Mouse (Mus musculus) spleen, adult 2 months (tissue): ENCODE data around the gene Rrm2. TPM values are rescaled to one million over a fixed set of nuclear protein-coding genes. Genes with fewer than 3 reads are reported as not detected.
A peak's percentile ranks its signal among the peaks of the same experiment; 100 is the strongest.

Experiments used
- DNase-seq, 2 experiments: peaks; one replicate each; pipeline versions ENCODE4 v3.0.0 to v3.0.0-alpha.2; 2012 to 2021; ENCODE audit warnings: low spot score in 2 of 2, low read depth in 1 of 2
- H3K27ac ChIP-seq: fragments of 200-500 bp; 2 replicates; pipeline ENCODE4 v1.5.1; 2012; ENCODE audit warnings: low read length, inconsistent platforms; ENCODE audit not compliant: insufficient read depth
- H3K27me3 ChIP-seq: fragments of 200-500 bp; 2 replicates; pipeline ENCODE4 v1.6.1; 2012; ENCODE audit warnings: mild to moderate bottlenecking, moderate library complexity, low read length, inconsistent platforms; ENCODE audit not compliant: control insufficient read depth, insufficient read depth
- H3K36me3 ChIP-seq: fragments of 200-500 bp; 2 replicates; pipeline ENCODE4 v1.6.1; 2012; ENCODE audit warnings: mild to moderate bottlenecking, low read length, inconsistent platforms; ENCODE audit not compliant: control insufficient read depth, insufficient read depth
- H3K4me1 ChIP-seq: fragments of 200-500 bp; 2 replicates; pipeline ENCODE4 v1.6.1; 2011; ENCODE audit warnings: inconsistent platforms; ENCODE audit not compliant: control insufficient read depth, insufficient read depth, insufficient read length
- H3K4me3 ChIP-seq: fragments of 200-500 bp; 2 replicates; pipeline ENCODE4 v1.5.1; 2011; ENCODE audit warnings: mild to moderate bottlenecking, inconsistent platforms; ENCODE audit not compliant: insufficient read depth, insufficient read length; ENCODE audit errors: extremely low read depth
- CTCF ChIP-seq: fragments of 200-500 bp; IDR thresholded peaks from 2 replicates; pipeline ENCODE4 v1.5.1; 2011; ENCODE audit warnings: mild to moderate bottlenecking, inconsistent platforms; ENCODE audit not compliant: insufficient read depth, insufficient read length, insufficient replicate concordance; ENCODE audit errors: extremely low read depth
- POLR2A ChIP-seq: fragments of 200-500 bp; IDR thresholded peaks from 2 replicates; pipeline ENCODE4 v1.6.1; 2011; ENCODE audit warnings: low read depth, low read length, inconsistent platforms
- WGBS: fragments of 180-500 bp; shearing (Covaris S2); methylation state at CpG from one replicate; pipeline ENCODE4 v1.1.7; 2018; 5-methylcytosine and 5-hydroxymethylcytosine counted together
- polyA plus RNA-seq: library from polyadenylated mRNA; depleted of rRNA; stranded (reverse); fragments of >200 nt; gene quantifications from 2 replicates; pipeline ENCODE4 v1.2.3, GENCODE M21; 2012

Rrm2 gene
- polyA plus RNA-seq, 1 experiment = 12.7 TPM

GRCm38 (mm10) chr12:24703013-24703412 is 5.0 kb upstream of the Rrm2 start:
- Histone ChIP-seq H3K4me3 (no peak overlapping the region), H3K4me1 (peaks cover 5% of the 10 kb centered on the region; the same call in 1 of the 2 replicates), H3K27me3 (0 out of 2 replicates have a peak, but pooled peaks cover 2% of the 10 kb centered on the region), H3K36me3 (no peaks in the 10 kb centered on the region), H3K27ac (no peak overlapping the region)
- 88% methylated on average over 3 of the region's 3 CpGs for WGBS
- DNase-seq = no peak
- TF ChIP-seq POLR2A = no peak
- no peak for TF ChIP-seq CTCF

DNA sequence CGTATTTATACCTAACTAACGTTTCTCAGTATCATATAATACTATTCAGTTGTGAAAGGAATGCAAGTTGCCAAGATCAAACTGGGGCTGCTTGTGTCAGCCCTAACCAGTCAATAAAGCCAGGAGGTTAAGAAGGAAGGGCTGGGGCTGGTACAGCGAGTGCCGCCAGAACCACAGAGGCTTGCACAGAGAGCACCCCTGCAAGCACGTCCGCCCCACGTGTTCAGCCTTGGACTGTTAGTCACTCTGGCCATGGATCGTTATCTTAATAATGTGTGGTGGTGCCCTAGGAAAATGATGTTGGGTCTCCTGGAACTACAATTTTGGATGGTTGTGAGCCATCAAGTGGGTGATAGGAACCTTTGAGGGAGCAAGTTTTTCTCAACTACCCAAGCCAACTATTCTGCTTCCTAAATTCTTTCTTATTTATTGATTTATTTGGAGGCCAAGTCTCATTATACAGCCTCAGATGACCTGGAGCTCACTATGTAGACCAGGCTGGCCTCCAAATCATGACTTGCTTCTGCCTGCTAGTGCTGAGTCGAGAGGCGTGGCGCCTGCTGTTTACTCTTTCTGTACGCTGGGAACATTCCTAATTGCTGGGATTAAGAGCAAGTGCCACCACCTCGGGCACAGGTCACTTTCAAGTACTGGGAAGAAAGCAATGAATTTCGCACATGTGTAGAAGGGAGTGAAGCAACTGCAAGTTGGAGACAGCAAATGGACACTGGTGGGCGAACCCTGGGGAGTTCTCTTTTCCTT is 2.4 kb upstream of the Rrm2 start:
- Histone ChIP-seq H3K27me3 (0 out of 2 replicates have a peak, but pooled peaks cover 2% of the 10 kb centered on the region), H3K4me3 (no peak overlapping the region), H3K36me3 (no peaks in the 10 kb centered on the region), H3K4me1 (peaks cover 13% of the 10 kb centered on the region), H3K27ac (no peak overlapping the region)
- no peak for TF ChIP-seq POLR2A
- no peak for TF ChIP-seq CTCF
- 91% methylated on average over 15 of the region's 15 CpGs for WGBS
- no peak for DNase-seq

- H3K4me1 ChIP-seq = peaks cover 13% of the 10 kb centered on the region
- H3K27me3 ChIP-seq = 0 out of 2 replicates have a peak, but pooled peaks cover 2% of the 10 kb centered on the region
- H3K27ac ChIP-seq = 0 out of 2 replicates have a peak overlapping the region, but pooled peaks have one; percentile 31
- DNase-seq = no peak
- TF ChIP-seq CTCF = no peak
- no peak for TF ChIP-seq POLR2A
- WGBS = 3% methylated on average over 27 of the region's 27 CpGs
- H3K36me3 ChIP-seq = no peaks in the 10 kb centered on the region
- H3K4me3 ChIP-seq = peak overlapping the region; percentile 42; the same call in 1 of the 2 replicates
These were observed 1.1 kb upstream of the Rrm2 start for GRCm38 (mm10) chr12:24706764-24707479.

GRCm38 (mm10) chr12:24707480-24707802 is 600 bp upstream of the Rrm2 start:
- Histone ChIP-seq H3K27me3 (0 out of 2 replicates have a peak, but pooled peaks cover 2% of the 10 kb centered on the region), H3K27ac (0 out of 2 replicates have a peak overlapping the region, but pooled peaks have one; percentile 9), H3K4me1 (peaks cover 13% of the 10 kb centered on the region), H3K4me3 (peak overlapping the region; percentile 42), H3K36me3 (no peaks in the 10 kb centered on the region)
- no peak for TF ChIP-seq POLR2A
- TF ChIP-seq CTCF = no peak
- under 1% methylated on average over 9 of the region's 9 CpGs for WGBS
- DNase-seq = no peak

DNA sequence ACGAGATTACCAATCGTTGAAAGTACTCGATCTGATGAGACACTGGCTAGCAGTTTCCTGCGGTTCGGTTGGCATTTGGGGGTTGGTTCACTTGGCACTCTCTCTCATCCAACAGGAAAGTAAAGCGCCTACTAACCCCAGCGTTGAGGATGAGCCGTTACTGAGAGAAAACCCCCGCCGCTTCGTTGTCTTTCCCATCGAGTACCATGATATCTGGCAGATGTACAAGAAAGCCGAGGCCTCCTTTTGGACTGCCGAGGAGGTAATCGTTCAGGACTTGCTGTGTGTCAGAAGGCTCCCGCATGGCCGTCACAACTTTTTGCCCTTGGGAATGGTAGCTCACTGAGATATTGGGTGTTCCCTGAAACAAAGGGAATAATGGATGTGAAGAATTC is 780 bp downstream of the Rrm2 start:
- Histone ChIP-seq H3K4me3 (peak overlapping the region; percentile 96), H3K27ac (no peak overlapping the region; the same call in 1 of the 2 replicates)
- TF ChIP-seq CTCF (no peak), POLR2A (no peak)

DNA sequence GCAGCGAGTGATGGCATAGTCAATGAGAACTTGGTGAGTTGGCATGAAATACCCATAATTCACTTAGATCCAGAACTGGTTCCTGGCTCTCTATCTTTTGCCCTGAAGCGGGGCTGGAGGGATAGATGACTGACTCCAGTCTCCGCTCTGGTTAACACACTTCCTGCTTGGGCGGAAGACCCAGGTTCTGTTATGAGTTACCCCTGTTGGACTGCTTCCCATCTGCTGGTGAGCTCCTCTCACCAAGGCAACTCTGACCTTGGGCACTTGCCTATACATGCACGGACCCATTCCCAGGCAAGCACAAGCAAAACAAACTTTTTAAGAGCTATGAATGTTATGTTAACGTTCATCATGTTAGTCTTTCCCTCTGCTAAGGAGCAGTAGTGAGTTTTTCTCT is 1.4 kb downstream of the Rrm2 start:
- H3K27ac ChIP-seq = no peak overlapping the region
- H3K36me3 ChIP-seq = no peaks in the 10 kb centered on the region
- H3K4me3 ChIP-seq = no peak overlapping the region
- TF ChIP-seq CTCF (no peak), POLR2A (no peak)
- H3K4me1 ChIP-seq = peaks cover 13% of the 10 kb centered on the region
- 14% methylated on average over 6 of the region's 6 CpGs for WGBS
- DNase-seq = peak in 1 of 2 experiments; percentile 39
- H3K27me3 ChIP-seq = 0 out of 2 replicates have a peak, but pooled peaks cover 2% of the 10 kb centered on the region

More for the DNA sequence above, 780 bp downstream of the Rrm2 start:
- H3K27me3 ChIP-seq = 0 out of 2 replicates have a peak, but pooled peaks cover 2% of the 10 kb centered on the region
- H3K36me3 ChIP-seq = no peaks in the 10 kb centered on the region
- peaks cover 13% of the 10 kb centered on the region for H3K4me1 ChIP-seq
- WGBS = 2% methylated on average over 17 of the region's 17 CpGs
- DNase-seq = no peak
